Mouse (Mus musculus) midbrain, embryonic 14.5 days (tissue): ENCODE measurements around the gene Dglucy. TPM values are rescaled to one million over a fixed set of nuclear protein-coding genes. Genes with fewer than 3 reads are reported as not detected.

Experiments used
- ATAC-seq: fragments of 200-750 bp; cut with Nextera tagmentation; 2 replicates; pipeline ENCODE4 v1.8.0; 2017; ENCODE audit warnings: moderate number of reproducible peaks, moderate library complexity; ENCODE audit not compliant: low FRiP score, low TSS enrichment
- DNase-seq: peaks from one replicate; pipeline ENCODE4 v3.0.0-alpha.2; 2015
- H3K27ac ChIP-seq: fragments of 300-500 bp; sonication (generic); replicated peaks from 2 replicates; pipeline ENCODE4 v1.5.1; 2014; ENCODE audit warnings: mild to moderate bottlenecking, low read depth, low read length, moderate library complexity
- H3K27me3 ChIP-seq: fragments of 300-500 bp; sonication (generic); 2 replicates; pipeline ENCODE4 v1.6.1; 2014; ENCODE audit warnings: low read length, control low read depth, mixed read lengths; ENCODE audit not compliant: control insufficient read depth, insufficient read depth
- H3K36me3 ChIP-seq: fragments of 300-500 bp; sonication (generic); 2 replicates; pipeline ENCODE4 v1.6.1; 2014; ENCODE audit warnings: low read length, control low read depth; ENCODE audit not compliant: control insufficient read depth, insufficient read depth
- H3K4me1 ChIP-seq: fragments of 300-500 bp; sonication (generic); 2 replicates; pipeline ENCODE4 v1.6.1; 2014; ENCODE audit warnings: mild to moderate bottlenecking, antibody characterized with exemption, low read length, control low read depth; ENCODE audit not compliant: control insufficient read depth, insufficient read depth
- H3K4me2 ChIP-seq: fragments of 300-500 bp; sonication (generic); 2 replicates; pipeline ENCODE4 v1.6.1; 2014; ENCODE audit warnings: mild to moderate bottlenecking, low read length, moderate library complexity
- H3K4me3 ChIP-seq: fragments of 300-500 bp; sonication (generic); replicated peaks from 2 replicates; pipeline ENCODE4 v1.5.1; 2014; ENCODE audit warnings: low read depth, low read length
- H3K9ac ChIP-seq: fragments of 300-500 bp; sonication (generic); replicated peaks from 2 replicates; pipeline ENCODE4 v1.6.1; 2014; ENCODE audit warnings: mild to moderate bottlenecking, low read length, moderate library complexity
- H3K9me3 ChIP-seq: fragments of 300-500 bp; sonication (generic); 2 replicates; pipeline ENCODE4 v1.6.1; 2016; ENCODE audit warnings: low read length, control low read depth, mixed read lengths; ENCODE audit not compliant: control insufficient read depth
- WGBS: fragments of 180-500 bp; shearing (Covaris S2); extraction: QIAGEN DNeasy Blood & Tissue Kit; methylation state at CpG from one replicate; pipeline ENCODE4 v1.1.7; 2014; 5-methylcytosine and 5-hydroxymethylcytosine counted together
- polyA plus RNA-seq: library from polyadenylated mRNA; unstranded; fragments of >200 nt; fragmentation: Nextera tagmentation; extraction: Ambion mirVana; gene quantifications from 2 replicates; pipeline ENCODE4 v1.2.1, GENCODE M21; 2014

The Dglucy gene
- polyA plus RNA-seq, result 1.7 and 1.9 TPM in 2 replicates

- H3K4me2 ChIP-seq, result peak within 1 kb of the TSS; percentile 38
- 0 out of 2 replicates have a peak within 1 kb of the TSS, but pooled peaks have one; percentile 13 for H3K4me3 ChIP-seq
- 36% methylated on average over 12 of the region's 12 CpGs for WGBS
- no peaks in the 10 kb centered on the region for H3K27me3 ChIP-seq
- no peaks in the 10 kb centered on the region for H3K36me3 ChIP-seq
- H3K9ac ChIP-seq, result no peak within 1 kb of the TSS; the same call in 1 of the 2 replicates
- H3K4me1 ChIP-seq, result peaks cover 11% of the 10 kb centered on the region; the same call in 1 of the 2 replicates
- H3K27ac ChIP-seq, result peak within 1 kb of the TSS; percentile 75
- H3K9me3 ChIP-seq, result no peaks in the 10 kb centered on the region
- ATAC-seq (peak; percentile 93), DNase-seq (peak; percentile 87)
These were observed at the start of gene Dglucy for GRCm38 (mm10) chr12:100778934-100779865. Gene Dglucy, plus strand, starts transcription at chr12:100779057.

- 72% methylated on average over 5 of the region's 5 CpGs for WGBS
- DNase-seq, result no peak
These were observed 43.7 kb upstream of the Dglucy start for GRCm38 (mm10) chr12:100735156-100735555.

GRCm38 (mm10) chr12:100735581-100735980, 43.3 kb upstream of the Dglucy start:
- Histone ChIP-seq H3K27ac (no peak overlapping the region), H3K4me2 (no peak overlapping the region), H3K36me3 (no peaks in the 10 kb centered on the region), H3K27me3 (no peaks in the 10 kb centered on the region), H3K9ac (no peak overlapping the region), H3K9me3 (no peaks in the 10 kb centered on the region), H3K4me3 (no peak overlapping the region), H3K4me1 (no peaks in the 10 kb centered on the region)
- DNase-seq (no peak), ATAC-seq (no peak)
- 95% methylated on average over 2 of the region's 2 CpGs for WGBS

More at GRCm38 (mm10) chr12:100735156-100735555, 43.7 kb upstream of the Dglucy start:
- H3K36me3 ChIP-seq, result no peaks in the 10 kb centered on the region
- no peak overlapping the region for H3K9ac ChIP-seq
- H3K4me2 ChIP-seq, result no peak overlapping the region
- no peak overlapping the region for H3K4me3 ChIP-seq
- H3K9me3 ChIP-seq, result no peaks in the 10 kb centered on the region
- no peaks in the 10 kb centered on the region for H3K27me3 ChIP-seq
- no peak for ATAC-seq
- no peaks in the 10 kb centered on the region for H3K4me1 ChIP-seq
- no peak overlapping the region for H3K27ac ChIP-seq

GRCm38 (mm10) chr12:100738498-100738897, 40.4 kb upstream of the Dglucy start:
- H3K9me3 ChIP-seq, result no peaks in the 10 kb centered on the region
- no peak overlapping the region for H3K9ac ChIP-seq
- 58% methylated on average over 3 of the region's 3 CpGs for WGBS
- H3K27ac ChIP-seq, result no peak overlapping the region
- H3K4me2 ChIP-seq, result no peak overlapping the region
- DNase-seq (peak; percentile 17), ATAC-seq (no peak)
- H3K4me3 ChIP-seq, result no peak overlapping the region
- H3K27me3 ChIP-seq, result no peaks in the 10 kb centered on the region
- no peaks in the 10 kb centered on the region for H3K36me3 ChIP-seq
- H3K4me1 ChIP-seq, result no peaks in the 10 kb centered on the region

- H3K27ac ChIP-seq, result no peak overlapping the region
- 82% methylated on average over 4 of the region's 4 CpGs for WGBS
- H3K4me1 ChIP-seq, result no peaks in the 10 kb centered on the region
- DNase-seq, result no peak
- no peaks in the 10 kb centered on the region for H3K27me3 ChIP-seq
- no peaks in the 10 kb centered on the region for H3K36me3 ChIP-seq
- no peak overlapping the region for H3K9ac ChIP-seq
- no peak for ATAC-seq
- no peaks in the 10 kb centered on the region for H3K9me3 ChIP-seq
- H3K4me2 ChIP-seq, result no peak overlapping the region
- no peak overlapping the region for H3K4me3 ChIP-seq
These were observed 39.8 kb upstream of the Dglucy start for GRCm38 (mm10) chr12:100739011-100739570.

GRCm38 (mm10) chr12:100740313-100740712, 38.5 kb upstream of the Dglucy start:
- no peak for DNase-seq
- Histone ChIP-seq H3K4me1 (no peaks in the 10 kb centered on the region), H3K9me3 (no peaks in the 10 kb centered on the region), H3K36me3 (no peaks in the 10 kb centered on the region), H3K9ac (no peak overlapping the region), H3K4me3 (no peak overlapping the region), H3K27me3 (no peaks in the 10 kb centered on the region), H3K4me2 (no peak overlapping the region), H3K27ac (no peak overlapping the region)
- ATAC-seq, result no peak
- 91% methylated on average over 5 of the region's 5 CpGs for WGBS

- no peak overlapping the region for H3K4me2 ChIP-seq
- H3K9ac ChIP-seq, result no peak overlapping the region
- no peaks in the 10 kb centered on the region for H3K4me1 ChIP-seq
- no peak overlapping the region for H3K4me3 ChIP-seq
- 74% methylated on average over 2 of the region's 2 CpGs for WGBS
- no peaks in the 10 kb centered on the region for H3K36me3 ChIP-seq
- H3K27me3 ChIP-seq, result no peaks in the 10 kb centered on the region
- H3K9me3 ChIP-seq, result no peaks in the 10 kb centered on the region
- ATAC-seq (no peak), DNase-seq (no peak)
- H3K27ac ChIP-seq, result no peak overlapping the region
These were observed 36.4 kb upstream of the Dglucy start for GRCm38 (mm10) chr12:100742468-100742867.

- ATAC-seq (no peak), DNase-seq (no peak)
- Histone ChIP-seq H3K4me3 (no peak overlapping the region), H3K27ac (no peak overlapping the region), H3K4me2 (no peak overlapping the region), H3K9ac (no peak overlapping the region), H3K9me3 (no peaks in the 10 kb centered on the region), H3K36me3 (no peaks in the 10 kb centered on the region), H3K4me1 (no peaks in the 10 kb centered on the region), H3K27me3 (no peaks in the 10 kb centered on the region)
- WGBS, result 81% methylated on average over 1 of the region's 1 CpGs
These were observed 25.9 kb upstream of the Dglucy start for GRCm38 (mm10) chr12:100752977-100753376.
